Comparison of ENCODE assay signal across 11 mouse cellular contexts in genomic region chr13:104094531-104095385, GRCm38 (mm10). TPM values are rescaled to one million over a fixed set of nuclear protein-coding genes. Genes with fewer than 3 reads are reported as not detected.
DNase-seq lines count a peak whose midpoint lies in the region; ATAC-seq and TF ChIP-seq lines count a peak whose summit lies in the region.
"Had no signal": no experiment of that assay in that cellular context is flagged by ENCODE, and none has a peak within 500 bp of the region (broad histone marks: within the 10 kb centered on the region; RNA-seq: fewer than 3 reads in every experiment).

No protein-coding gene starts in this region.

- no peaks in the 10 kb centered on the region for H3K27me3 ChIP-seq in heart, embryonic 15.5 days
- H3K27me3 ChIP-seq in lung, postnatal 0 days (replicated peaks; ENCODE audit: insufficient read depth, low read length), result no peaks in the 10 kb centered on the region
- H3K27me3 ChIP-seq: neural tube, embryonic 13.5 days had no signal

- DNase-seq in adrenal gland, adult (ENCODE audit: inconsistent age in 2 of 2, low spot score in 1 of 2), result peak; percentile 43 to 60
- DNase-seq in adrenal gland, postnatal 4 days (ENCODE audit: low spot score in 2 of 2), result no peak
- peak; percentile 67 for DNase-seq in adipocyte (ENCODE audit: low spot score)
- peak; percentile 66 for DNase-seq in lung, postnatal 0 days (ENCODE audit: low spot score)
- no peak for DNase-seq in c-Kit-positive CD71-positive TER-119-positive erythroid progenitor cells, embryonic 14.5 days (ENCODE audit: low spot score)
- DNase-seq in right cerebral cortex, adult 18-20 months, result no peak
- no peak for DNase-seq in kidney, postnatal 14 days
- DNase-seq: thymus, adult 18-20 months had no signal

- no peaks in the 10 kb centered on the region for H3K36me3 ChIP-seq in heart, embryonic 15.5 days
- no peaks in the 10 kb centered on the region for H3K36me3 ChIP-seq in lung, postnatal 0 days (ENCODE audit: insufficient read depth, low read length)
- H3K36me3 ChIP-seq: neural tube, embryonic 13.5 days had no signal

- no peaks in the 10 kb centered on the region for H3K9me3 ChIP-seq in heart, embryonic 15.5 days (replicated peaks)
- H3K9me3 ChIP-seq in lung, postnatal 0 days (ENCODE audit: low read length), result no peaks in the 10 kb centered on the region
- H3K9me3 ChIP-seq: neural tube, embryonic 13.5 days had no signal

- H3K4me3 ChIP-seq in heart, embryonic 15.5 days, result no peak overlapping the region
- H3K4me3 ChIP-seq in lung, postnatal 0 days (ENCODE audit: low read depth, low read length), result no peak overlapping the region
- H3K4me3 ChIP-seq: erythroblast, embryonic 14.5 days; neural tube, embryonic 13.5 days had no signal

- H3K9ac ChIP-seq in heart, embryonic 15.5 days, result no peak overlapping the region
- no peak overlapping the region for H3K9ac ChIP-seq in lung, postnatal 0 days (replicated peaks; ENCODE audit: low read depth)
- H3K9ac ChIP-seq: neural tube, embryonic 13.5 days had no signal

- H3K27ac ChIP-seq in heart, embryonic 15.5 days, result no peak overlapping the region
- H3K27ac ChIP-seq in lung, postnatal 0 days (ENCODE audit: low read length), result no peak overlapping the region
- H3K27ac ChIP-seq: neural tube, embryonic 13.5 days had no signal

- no peak overlapping the region for H3K4me2 ChIP-seq in heart, embryonic 15.5 days
- no peak overlapping the region for H3K4me2 ChIP-seq in lung, postnatal 0 days (replicated peaks; ENCODE audit: low read depth, low read length)
- H3K4me2 ChIP-seq: neural tube, embryonic 13.5 days had no signal

- no peak for TF ChIP-seq CTCF in lung, postnatal 0 days (IDR thresholded peaks at IDR 0.05)

- ATAC-seq in heart, embryonic 15.5 days (replicated peaks; ENCODE audit: insufficient number of reproducible peaks, insufficient read depth, low FRiP score, low read depth), result peak; percentile 60
- ATAC-seq in lung, postnatal 0 days, result peak; percentile 77

- H3K4me1 ChIP-seq in heart, embryonic 15.5 days (replicated peaks), result peaks cover 26% of the 10 kb centered on the region
- H3K4me1 ChIP-seq in lung, postnatal 0 days (ENCODE audit: insufficient read depth, low read depth, low read length), result no peaks in the 10 kb centered on the region
- H3K4me1 ChIP-seq: neural tube, embryonic 13.5 days had no signal

- no peak for TF ChIP-seq EP300 in lung, postnatal 0 days (IDR thresholded peaks at IDR 0.05)

- 69% methylated on average over 11 of the region's 11 CpGs for WGBS in heart, embryonic 15.5 days
- WGBS in lung, postnatal 0 days, result 67% methylated on average over 11 of the region's 11 CpGs

RNA-seq across cellular contexts. Expression of gene Nln, which starts 14.7 kb away (rescaled TPM):
- 10 to 100 TPM; 25.2 to 27.5 TPM for total RNA-seq in adrenal gland, postnatal 4 days (2021)
- 18.6 and 19.4 TPM in 2 replicates for polyA plus RNA-seq in heart, embryonic 15.5 days (2015; fragmentation: Nextera tagmentation; extraction: Ambion mirVana)
- polyA plus RNA-seq in lung, postnatal 0 days (2015; fragmentation: Nextera tagmentation; extraction: Ambion mirVana), result 13.0 and 16.7 TPM in 2 replicates

RNA-seq across cellular contexts. Expression of gene Sgtb, which starts 14.8 kb away (rescaled TPM):
- 1 to 10 TPM; 5.7 to 6.4 TPM for total RNA-seq in adrenal gland, postnatal 4 days (2021)
- polyA plus RNA-seq in heart, embryonic 15.5 days (2015; fragmentation: Nextera tagmentation; extraction: Ambion mirVana), result 2.2 and 2.5 TPM in 2 replicates
- 4.7 and 5.5 TPM in 2 replicates for polyA plus RNA-seq in lung, postnatal 0 days (2015; fragmentation: Nextera tagmentation; extraction: Ambion mirVana)
- polyA plus RNA-seq: erythroblast, embryonic 14.5 days had no signal

Comparison
In these comparisons a context has a peak if more than half of its experiments do, and no peak if none do; other contexts are left out.
1. DNase-seq: peak in adrenal gland, adult (2 of 2), adipocyte (single experiment) and lung, postnatal 0 days (single experiment); none in adrenal gland, postnatal 4 days (0 of 2), c-Kit-positive CD71-positive TER-119-positive erythroid progenitor cells, embryonic 14.5 days (single experiment), right cerebral cortex, adult 18-20 months (single experiment) and kidney, postnatal 14 days (single experiment).